Mouse (Mus musculus) thymus, postnatal 36 days (tissue): ENCODE measurements around the gene Myo1a.
"Not testable (repeated sequence)": the region's sequence is repeated elsewhere in the genome, so short reads cannot be mapped to it uniquely, and the experiment has no call there.

Source experiments
- DNase-seq, 2 experiments: peaks; one replicate each; pipeline ENCODE4 v3.0.0; 2022; ENCODE audit warnings: mixed read lengths in 2 of 2

Myo1a gene

GRCm38 (mm10) chr10:127762926-127763325 lies 58.0 kb downstream of the Myo1a start:
- not testable (repeated sequence) for DNase-seq

- DNase-seq = no peak
Observed at GRCm38 (mm10) chr10:127763914-127764680, 59.1 kb downstream of the Myo1a start.

GRCm38 (mm10) chr10:127766564-127766963 lies 61.6 kb downstream of the Myo1a start:
- DNase-seq = no peak
